Mouse (Mus musculus): Measurements from ENCODE around the gene Rgma. TPM values are rescaled to one million over a fixed set of nuclear protein-coding genes. Genes with fewer than 3 reads are reported as not detected.

The Rgma gene
- total and polyA plus RNA-seq, 3 experiments, result 0.04 to 0.07 TPM; not detected in 1

DNA sequence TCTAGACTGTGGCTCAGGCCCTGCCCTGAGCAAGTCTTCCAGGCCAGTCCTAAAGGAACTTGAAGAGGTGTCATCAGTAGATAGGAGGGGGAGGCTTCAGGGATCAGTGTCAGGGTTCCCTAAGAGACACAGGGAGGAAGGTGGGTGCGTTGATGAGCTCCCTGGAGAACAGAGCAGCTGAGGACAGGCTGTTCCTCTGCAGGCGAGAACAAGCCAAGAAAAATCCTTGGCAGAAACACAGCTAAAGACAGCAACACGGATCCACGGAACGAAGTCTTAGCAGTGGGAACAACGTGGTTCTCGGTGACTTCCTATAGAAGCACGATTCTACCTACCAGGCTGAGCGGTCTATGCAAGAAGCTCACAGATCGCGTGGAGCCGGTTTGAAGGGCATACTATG lies 44.6 kb upstream of the Rgma start:
- no peaks in the 10 kb centered on the region for H3K79me2 ChIP-seq (replicated peaks; ENCODE audit: control insufficient read depth, extremely low read depth, insufficient read depth, poor library complexity, severe bottlenecking)
- H3K9ac ChIP-seq (ENCODE audit: insufficient read depth, low read depth), result no peak overlapping the region
- no peak overlapping the region for H3K4me2 ChIP-seq (ENCODE audit: insufficient read depth, low read depth, poor library complexity, severe bottlenecking)
- H3K27ac ChIP-seq (ENCODE audit: insufficient read depth, low read depth), result no peak overlapping the region
- in situ Hi-C loops (cut with MboI; ENCODE audit: low pct_ligation_motif_present, low pct_unique_long_range_greater_than_20kb, low sequenced_read_pairs) (no loop called here), dilution Hi-C loops (cut with MboI; ENCODE audit: extremely low pct_ligation_motif_present, extremely low pct_unique_long_range_greater_than_20kb, low sequenced_read_pairs) (no loop called here)
- peaks cover 10 to 13% of the 10 kb centered on the region in 2 experiments for H3K4me1 ChIP-seq (ENCODE audit: control insufficient read depth in 1 of 2, insufficient read depth in 2 of 2)
- H3K36me3 ChIP-seq (replicated peaks in 1 of 2; ENCODE audit: control insufficient read depth in 1 of 2, insufficient read depth in 1 of 2, low read length in 1 of 2), result no peaks in the 10 kb centered on the region
- no peaks in the 10 kb centered on the region for H3K9me3 ChIP-seq (replicated peaks; ENCODE audit: low read length)
- no peak for DNase-seq (ENCODE audit: extremely low read depth)
- H3K27me3 ChIP-seq (replicated peaks), result no peaks in the 10 kb centered on the region
- H3K4me3 ChIP-seq (replicated peaks in 1 of 3; ENCODE audit: low read depth in 2 of 3, low read length in 2 of 3, poor library complexity in 1 of 3), result no peak overlapping the region
- TF ChIP-seq MEF2A (IDR thresholded peaks at IDR 0.05; ENCODE audit: borderline replicate concordance, low read depth, low read length) (no peak), MAX (IDR thresholded peaks at IDR 0.05; ENCODE audit: low read length) (no peak), GABPA (IDR thresholded peaks at IDR 0.05; ENCODE audit: insufficient replicate concordance, low read depth, low read length) (no peak), MYC (IDR thresholded peaks at IDR 0.05; ENCODE audit: low read depth, low read length) (no peak), PAX5 (IDR thresholded peaks at IDR 0.05; ENCODE audit: low read length) (no peak), TBP (conservative IDR thresholded peaks at IDR 0.05; ENCODE audit: low read depth, low read length) (no peak), USF2 (conservative IDR thresholded peaks at IDR 0.05; ENCODE audit: low read depth, low read length) (no peak), ZKSCAN1 (IDR thresholded peaks at IDR 0.05; ENCODE audit: borderline replicate concordance, low read depth, low read length) (no peak), EP300 (IDR thresholded peaks at IDR 0.05; ENCODE audit: low read length) (no peak), CTCF (conservative IDR thresholded peaks at IDR 0.05 in 1 of 2, IDR thresholded peaks at IDR 0.05 in 1 of 2; ENCODE audit: low read depth in 2 of 2, low read length in 2 of 2) (no peak), KAT2A (IDR thresholded peaks at IDR 0.05; ENCODE audit: insufficient replicate concordance, low read length) (no peak), MAFK (IDR thresholded peaks at IDR 0.05; ENCODE audit: insufficient replicate concordance, low read length) (no peak), ZC3H11A (IDR thresholded peaks at IDR 0.05; ENCODE audit: low read depth, low read length) (no peak), SMC3 (IDR thresholded peaks at IDR 0.05; ENCODE audit: low read depth, low read length) (no peak), BHLHE40 (IDR thresholded peaks at IDR 0.05; ENCODE audit: low read depth, low read length) (no peak), CHD1 (IDR thresholded peaks at IDR 0.05; ENCODE audit: low read depth, low read length) (no peak), NELFE (IDR thresholded peaks at IDR 0.05; ENCODE audit: low read depth, low read length) (no peak), E2F4 (IDR thresholded peaks at IDR 0.05; ENCODE audit: insufficient replicate concordance, low read depth, low read length) (no peak), IRF4 (IDR thresholded peaks at IDR 0.05; ENCODE audit: low read depth, low read length) (no peak)

DNA sequence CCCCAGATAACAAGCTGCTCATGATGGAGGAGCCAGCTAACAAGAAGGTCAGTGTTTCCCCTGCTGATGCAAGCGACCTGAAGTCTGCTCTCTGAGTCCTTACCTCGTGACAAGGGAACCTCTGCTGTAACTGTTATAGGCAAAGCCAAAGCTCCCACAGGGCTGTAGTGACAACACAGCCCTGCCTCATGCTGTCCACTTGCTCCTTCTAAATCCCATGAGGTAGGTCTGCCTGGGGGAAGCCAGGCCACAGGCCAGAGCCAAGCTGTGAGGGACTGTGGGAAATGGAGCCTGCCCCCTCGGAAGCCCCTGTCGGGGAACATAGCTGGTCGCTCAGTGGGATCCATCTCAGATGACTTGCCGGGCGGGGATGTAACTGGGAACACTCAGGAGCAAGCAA lies 43.7 kb upstream of the Rgma start:
- no peaks in the 10 kb centered on the region for H3K27me3 ChIP-seq (replicated peaks)
- DNase-seq (ENCODE audit: extremely low read depth), result no peak
- H3K9me3 ChIP-seq (replicated peaks; ENCODE audit: low read length), result no peaks in the 10 kb centered on the region
- H3K4me2 ChIP-seq (ENCODE audit: insufficient read depth, low read depth, poor library complexity, severe bottlenecking), result no peak overlapping the region
- H3K9ac ChIP-seq (ENCODE audit: insufficient read depth, low read depth), result no peak overlapping the region
- no peak for TF ChIP-seq USF1 (IDR thresholded peaks at IDR 0.05; ENCODE audit: low read depth, low read length)
- no peak for TF ChIP-seq PAX5 (IDR thresholded peaks at IDR 0.05; ENCODE audit: low read length)
- TF ChIP-seq ZKSCAN1 (IDR thresholded peaks at IDR 0.05; ENCODE audit: borderline replicate concordance, low read depth, low read length), result no peak
- TF ChIP-seq ZNF384 (IDR thresholded peaks at IDR 0.05; ENCODE audit: low read depth, low read length), result no peak
- no peak for TF ChIP-seq POLR2A (IDR thresholded peaks at IDR 0.05; ENCODE audit: low read depth, low read length)
- TF ChIP-seq JUN (IDR thresholded peaks at IDR 0.05; ENCODE audit: insufficient read depth, low read depth, low read length), result no peak
- TF ChIP-seq EP300 (IDR thresholded peaks at IDR 0.05; ENCODE audit: low read length), result no peak
- no peak for TF ChIP-seq JUND (conservative IDR thresholded peaks at IDR 0.05; ENCODE audit: low read depth, low read length)
- TF ChIP-seq MXI1 (IDR thresholded peaks at IDR 0.05; ENCODE audit: low read depth, low read length), result no peak
- no peak for TF ChIP-seq IRF4 (IDR thresholded peaks at IDR 0.05; ENCODE audit: low read depth, low read length)
- no peak for TF ChIP-seq NRF1 (IDR thresholded peaks at IDR 0.05; ENCODE audit: low read depth, low read length)
- TF ChIP-seq CHD2 (IDR thresholded peaks at IDR 0.05; ENCODE audit: low read length), result no peak
- TF ChIP-seq ETS1 (conservative IDR thresholded peaks at IDR 0.05; ENCODE audit: low read depth, low read length), result no peak
- no peak for TF ChIP-seq MAFK (IDR thresholded peaks at IDR 0.05; ENCODE audit: insufficient replicate concordance, low read length)
- no peak for TF ChIP-seq POLR2AphosphoS2 (IDR thresholded peaks at IDR 0.05; ENCODE audit: low read depth, low read length)
- no peak for TF ChIP-seq HCFC1 (IDR thresholded peaks at IDR 0.05; ENCODE audit: low read depth, low read length)
- no peak for TF ChIP-seq BHLHE40 (IDR thresholded peaks at IDR 0.05; ENCODE audit: low read depth, low read length)
- TF ChIP-seq TBP (conservative IDR thresholded peaks at IDR 0.05; ENCODE audit: low read depth, low read length), result no peak
- H3K4me3 ChIP-seq (replicated peaks in 1 of 3; ENCODE audit: low read depth in 2 of 3, low read length in 2 of 3, poor library complexity in 1 of 3), result no peak overlapping the region
- H3K79me2 ChIP-seq (replicated peaks; ENCODE audit: control insufficient read depth, extremely low read depth, insufficient read depth, poor library complexity, severe bottlenecking), result no peaks in the 10 kb centered on the region
- no peaks in the 10 kb centered on the region for H3K36me3 ChIP-seq (replicated peaks in 1 of 2; ENCODE audit: control insufficient read depth in 1 of 2, insufficient read depth in 1 of 2, low read length in 1 of 2)
- dilution Hi-C loops (cut with MboI; ENCODE audit: extremely low pct_ligation_motif_present, extremely low pct_unique_long_range_greater_than_20kb, low sequenced_read_pairs) (no loop called here), in situ Hi-C loops (cut with MboI; ENCODE audit: low pct_ligation_motif_present, low pct_unique_long_range_greater_than_20kb, low sequenced_read_pairs) (no loop called here)
- H3K27ac ChIP-seq (ENCODE audit: insufficient read depth, low read depth), result no peak overlapping the region
- peaks cover 10 to 13% of the 10 kb centered on the region in 2 experiments for H3K4me1 ChIP-seq (ENCODE audit: control insufficient read depth in 1 of 2, insufficient read depth in 2 of 2)
